Mouse (Mus musculus) hindbrain, postnatal 0 days (tissue): ENCODE measurements at regions not wholly inside any gene's neighbourhood (a gene's known extent, or its start where the extent isn't known, plus 50 kb on each side); places are given as distances from the start of the nearest gene placed in this dataset.
A peak's percentile ranks its signal among the peaks of the same experiment; 100 is the strongest.

Experiments used
- ATAC-seq: fragments of 200-750 bp; cut with Nextera tagmentation; 2 replicates; pipeline ENCODE4 v1.8.0; 2017; ENCODE audit warnings: mild to moderate bottlenecking, moderate TSS enrichment, moderate library complexity
- DNase-seq: peaks from one replicate; pipeline ENCODE4 v3.0.0-alpha.2; 2015; ENCODE audit warnings: low spot score
- H3K27ac ChIP-seq: fragments of 300-500 bp; sonication (generic); 2 replicates; pipeline ENCODE4 v1.5.1; 2014; ENCODE audit warnings: mild to moderate bottlenecking
- H3K27me3 ChIP-seq: fragments of 300-500 bp; sonication (generic); 2 replicates; pipeline ENCODE4 v1.6.1; 2014; ENCODE audit warnings: low read length, mixed read lengths; ENCODE audit not compliant: insufficient read depth
- H3K36me3 ChIP-seq: fragments of 300-500 bp; sonication (generic); 2 replicates; pipeline ENCODE4 v1.6.1; 2014; ENCODE audit warnings: low read length, mixed read lengths; ENCODE audit not compliant: insufficient read depth
- H3K4me1 ChIP-seq: fragments of 300-500 bp; sonication (generic); 2 replicates; pipeline ENCODE4 v1.6.1; 2014; ENCODE audit warnings: antibody characterized with exemption, low read length, mixed read lengths; ENCODE audit not compliant: insufficient read depth
- H3K4me2 ChIP-seq: fragments of 300-500 bp; sonication (generic); 2 replicates; pipeline ENCODE4 v1.6.1; 2014; ENCODE audit warnings: low read depth, mild to moderate bottlenecking, low read length, moderate library complexity, mixed read lengths
- H3K4me3 ChIP-seq: fragments of 300-500 bp; sonication (generic); 2 replicates; pipeline ENCODE4 v1.5.1; 2014; ENCODE audit warnings: low read length
- H3K9ac ChIP-seq: fragments of 300-500 bp; sonication (generic); replicated peaks from 2 replicates; pipeline ENCODE4 v1.6.1; 2014; ENCODE audit warnings: mild to moderate bottlenecking, low read length, moderate library complexity, mixed read lengths
- H3K9me3 ChIP-seq: fragments of 300-500 bp; sonication (generic); 2 replicates; pipeline ENCODE4 v1.6.1; 2016; ENCODE audit warnings: low read length, mixed read lengths
- CTCF ChIP-seq: IDR thresholded peaks from 2 replicates; pipeline ENCODE4 v1.5.1; 2016; ENCODE audit warnings: antibody characterized with exemption, control low read depth, low read depth
- WGBS: fragments of 180-500 bp; shearing (Covaris S2); extraction: QIAGEN DNeasy Blood & Tissue Kit; methylation state at CpG from one replicate; pipeline ENCODE4 v1.1.7; 2014; 5-methylcytosine and 5-hydroxymethylcytosine counted together

DNA sequence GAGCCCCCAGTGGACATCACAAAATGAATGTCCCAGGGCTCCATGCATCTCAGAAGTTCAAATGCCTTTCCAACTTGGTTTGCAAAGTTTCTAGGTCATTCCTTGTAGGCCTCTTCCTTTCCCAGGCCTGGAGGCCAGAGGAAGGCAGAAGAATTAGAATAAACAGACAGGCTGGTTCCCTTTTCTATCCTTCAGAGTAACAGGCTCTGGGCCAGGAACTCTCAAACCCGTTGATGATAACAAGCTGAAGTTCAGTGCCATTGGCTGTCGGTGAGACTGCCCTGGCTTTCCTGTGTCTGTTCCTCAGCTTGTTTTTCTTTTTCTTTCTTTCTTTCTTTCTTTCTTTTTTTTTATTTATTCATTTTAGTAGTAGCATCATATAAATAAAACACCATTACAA is 99.3 kb upstream of the Gm4791 start:
- Histone ChIP-seq H3K27ac (no peak overlapping the region), H3K4me3 (no peak overlapping the region), H3K9ac (no peak overlapping the region), H3K4me1 (no peaks in the 10 kb centered on the region; the same call in 1 of the 2 replicates), H3K27me3 (no peaks in the 10 kb centered on the region), H3K9me3 (no peaks in the 10 kb centered on the region), H3K4me2 (no peak overlapping the region), H3K36me3 (no peaks in the 10 kb centered on the region)
- 32% methylated on average over 2 of the region's 2 CpGs for WGBS
- ATAC-seq (no peak), DNase-seq (no peak)
- no peak for TF ChIP-seq CTCF

DNA sequence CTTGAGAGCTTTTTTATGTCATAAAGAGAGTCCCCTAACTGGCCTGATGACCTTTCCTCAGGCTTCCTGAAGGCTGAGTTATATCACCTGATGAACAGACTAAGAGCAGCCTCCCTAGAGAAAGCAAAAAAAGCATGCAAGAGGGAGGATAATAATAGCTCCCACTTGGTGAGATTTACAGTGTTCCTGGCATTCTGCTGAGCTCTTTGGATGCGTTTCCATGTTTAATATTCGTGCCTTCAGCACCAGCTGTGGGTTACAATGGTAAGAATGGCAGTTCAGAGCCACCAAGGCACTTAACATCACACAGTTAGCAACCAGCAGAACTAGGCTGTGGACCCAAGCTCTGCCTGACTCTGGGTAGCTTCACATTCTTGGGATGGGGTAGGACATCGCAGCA is 100.4 kb upstream of the Gm4791 start:
- ATAC-seq (no peak), DNase-seq (no peak)
- H3K27ac ChIP-seq: no peak overlapping the region
- no peak overlapping the region for H3K9ac ChIP-seq
- H3K4me1 ChIP-seq: no peaks in the 10 kb centered on the region; the same call in 1 of the 2 replicates
- H3K4me2 ChIP-seq: no peak overlapping the region
- no peak overlapping the region for H3K4me3 ChIP-seq
- WGBS: 47% methylated on average over 3 of the region's 3 CpGs
- no peaks in the 10 kb centered on the region for H3K27me3 ChIP-seq
- H3K36me3 ChIP-seq: no peaks in the 10 kb centered on the region
- TF ChIP-seq CTCF: no peak
- no peaks in the 10 kb centered on the region for H3K9me3 ChIP-seq

DNA sequence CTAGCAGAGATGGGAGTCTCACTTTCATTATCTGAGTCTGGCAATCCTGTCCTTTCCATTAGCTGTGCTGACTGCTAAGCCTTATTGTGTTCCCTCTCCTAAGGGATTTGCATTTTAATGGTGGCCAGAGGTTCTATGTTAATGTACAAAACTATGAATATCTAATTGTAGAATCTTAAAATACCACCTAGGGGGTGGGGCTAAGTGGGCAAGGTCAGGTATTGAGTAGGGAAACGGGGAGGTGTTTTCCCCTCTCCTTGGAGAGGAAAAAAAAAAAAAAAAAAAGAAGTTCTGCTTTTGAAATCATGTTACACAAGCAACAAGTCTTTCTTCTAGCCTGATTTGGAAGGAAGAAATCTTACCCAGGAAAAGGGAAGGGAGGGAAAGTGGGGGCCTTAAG is 106.7 kb upstream of the Gm4791 start:
- Histone ChIP-seq H3K36me3 (no peaks in the 10 kb centered on the region), H3K4me2 (no peak overlapping the region), H3K27me3 (no peaks in the 10 kb centered on the region), H3K4me1 (no peaks in the 10 kb centered on the region), H3K9me3 (no peaks in the 10 kb centered on the region), H3K27ac (no peak overlapping the region), H3K9ac (no peak overlapping the region), H3K4me3 (no peak overlapping the region)
- ATAC-seq: no peak
- TF ChIP-seq CTCF: no peak
- 65% methylated on average over 1 of the region's 1 CpGs for WGBS
- DNase-seq: no peak

DNA sequence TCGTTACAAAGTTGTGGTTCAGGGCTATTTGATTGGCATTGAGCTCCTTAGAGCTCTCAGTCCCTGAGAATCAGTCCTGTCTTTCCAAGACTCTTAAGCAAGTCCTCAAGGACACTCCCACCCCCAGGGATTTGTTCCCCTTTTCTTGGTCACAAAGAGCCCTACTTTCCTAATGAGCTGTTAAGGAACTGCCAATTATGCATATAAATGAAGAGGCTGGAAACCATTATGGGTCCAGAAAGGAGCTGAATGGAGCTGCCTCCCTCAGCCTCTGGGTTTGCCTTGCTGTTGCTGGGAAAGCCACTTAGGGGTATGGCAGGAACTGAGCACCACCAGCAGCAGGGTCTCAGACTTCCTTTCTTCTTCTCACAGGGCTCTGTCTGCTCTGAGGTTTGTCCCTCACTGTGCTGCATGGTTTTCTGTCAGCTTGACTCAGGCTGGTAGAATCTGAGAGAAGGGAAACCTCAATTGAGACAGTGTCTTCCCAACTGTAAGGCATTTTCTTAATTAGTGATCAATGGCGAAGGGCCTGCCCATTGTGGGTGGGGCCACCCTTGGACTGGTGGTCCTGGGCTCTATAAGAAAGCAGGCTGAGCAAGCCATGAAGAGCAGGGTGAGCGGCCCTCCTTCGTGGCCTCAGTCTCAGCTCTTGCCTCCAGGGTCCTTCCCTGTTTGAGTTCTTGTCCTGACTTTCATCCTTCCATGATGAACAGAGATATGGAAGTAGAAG is 108.4 kb upstream of the Gm4791 start:
- no peak overlapping the region for H3K4me3 ChIP-seq
- no peak overlapping the region for H3K27ac ChIP-seq
- H3K9ac ChIP-seq: no peak overlapping the region
- no peaks in the 10 kb centered on the region for H3K27me3 ChIP-seq
- DNase-seq: peak; percentile 23
- no peak overlapping the region for H3K4me2 ChIP-seq
- WGBS: 77% methylated on average over 4 of the region's 4 CpGs
- TF ChIP-seq CTCF: no peak
- ATAC-seq: no peak
- H3K9me3 ChIP-seq: no peaks in the 10 kb centered on the region
- H3K4me1 ChIP-seq: no peaks in the 10 kb centered on the region
- H3K36me3 ChIP-seq: no peaks in the 10 kb centered on the region

DNA sequence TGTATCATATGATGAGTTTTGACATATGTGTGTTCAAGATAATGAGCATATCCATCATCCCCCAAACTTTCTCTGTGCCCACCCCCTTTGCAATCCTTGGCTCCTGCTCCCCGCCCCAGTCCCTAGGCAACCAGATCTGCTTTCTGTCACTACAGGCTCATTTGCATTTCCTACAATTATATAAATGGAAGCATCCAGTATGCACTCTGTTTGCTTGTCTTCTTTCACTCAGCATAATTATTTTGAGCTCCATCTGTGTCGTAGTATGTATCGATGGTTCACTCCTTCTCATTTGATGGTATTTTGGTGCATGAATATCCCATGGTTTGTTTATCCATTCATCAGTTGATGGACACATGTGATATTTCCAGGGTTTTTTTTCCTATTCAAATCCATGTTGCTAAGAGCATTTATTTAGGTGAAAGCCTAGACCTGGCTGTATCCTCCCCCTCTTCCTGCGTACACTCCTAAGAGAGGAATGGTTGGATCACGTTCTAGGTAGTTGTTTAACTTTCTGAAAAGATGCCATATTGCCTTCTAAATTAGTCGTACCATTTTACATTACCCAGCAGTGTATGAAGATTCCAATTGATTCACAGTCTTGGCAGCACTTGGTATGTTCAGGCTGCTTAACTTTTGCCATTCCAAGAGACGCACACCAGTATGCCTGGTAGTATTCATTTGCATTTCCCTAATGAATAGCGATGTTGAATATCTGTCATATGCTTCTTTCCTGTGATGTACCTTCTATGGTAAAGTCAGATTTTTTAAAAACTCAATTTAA is 127.1 kb upstream of the Gm4791 start:
- H3K4me2 ChIP-seq: no peak overlapping the region
- DNase-seq (no peak), ATAC-seq (no peak)
- no peaks in the 10 kb centered on the region for H3K27me3 ChIP-seq
- H3K36me3 ChIP-seq: no peaks in the 10 kb centered on the region
- no peak overlapping the region for H3K27ac ChIP-seq
- H3K9me3 ChIP-seq: no peaks in the 10 kb centered on the region
- H3K9ac ChIP-seq: no peak overlapping the region
- no peak overlapping the region for H3K4me3 ChIP-seq
- no peaks in the 10 kb centered on the region for H3K4me1 ChIP-seq
- WGBS: 51% methylated on average over 8 of the region's 8 CpGs
- no peak for TF ChIP-seq CTCF

DNA sequence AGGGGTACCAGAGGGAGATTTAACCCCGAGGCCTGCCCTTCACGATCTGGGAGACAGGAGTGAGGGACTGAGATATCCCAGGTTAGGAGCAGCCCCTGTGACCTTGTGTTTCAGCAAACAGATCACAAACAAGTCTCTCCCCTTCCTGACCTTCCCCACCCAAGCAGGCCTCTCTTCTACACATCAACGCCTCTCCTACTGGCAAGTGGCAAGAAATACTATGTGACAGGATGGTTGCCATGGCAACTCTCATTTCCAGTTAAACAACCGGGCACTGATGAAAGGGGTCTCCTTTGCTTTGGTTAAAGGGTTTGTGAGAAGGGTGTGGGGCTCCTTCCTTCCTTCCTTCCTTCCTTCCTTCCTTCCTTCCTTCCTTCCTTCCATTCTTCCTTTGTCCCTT is 134.6 kb upstream of the Gm4791 start:
- H3K4me2 ChIP-seq: no peak overlapping the region
- no peaks in the 10 kb centered on the region for H3K27me3 ChIP-seq
- 16% methylated on average over 4 of the region's 4 CpGs for WGBS
- H3K27ac ChIP-seq: no peak overlapping the region
- H3K9ac ChIP-seq: no peak overlapping the region
- H3K4me3 ChIP-seq: no peak overlapping the region
- peak; percentile 77; the same call in 1 of the 2 replicates for ATAC-seq
- TF ChIP-seq CTCF: peak; percentile 17; the same call in 1 of the 2 replicates
- no peaks in the 10 kb centered on the region for H3K36me3 ChIP-seq
- peak; percentile 84 for DNase-seq
- H3K4me1 ChIP-seq: no peaks in the 10 kb centered on the region
- H3K9me3 ChIP-seq: no peaks in the 10 kb centered on the region

DNA sequence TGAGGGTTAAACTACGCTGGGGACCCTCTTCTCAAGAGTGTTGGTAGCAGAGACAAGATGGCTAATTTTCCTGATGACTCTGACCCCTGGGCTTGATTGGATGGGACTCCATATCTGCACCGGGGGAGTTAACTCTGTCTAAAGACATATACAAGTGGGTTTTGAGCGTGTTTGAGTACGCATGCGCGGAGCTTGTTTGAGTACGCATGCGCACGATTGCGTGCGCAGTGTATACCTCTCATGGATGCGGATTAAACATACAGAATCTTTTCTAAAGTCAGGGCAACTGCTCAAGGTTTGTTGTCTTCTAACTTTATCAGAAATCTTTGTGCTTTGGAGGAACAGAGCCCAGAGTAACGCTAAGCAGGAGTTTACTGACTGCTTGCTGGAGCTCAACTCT is 146.8 kb upstream of the Gm4791 start:
- Histone ChIP-seq H3K27me3 (no peaks in the 10 kb centered on the region), H3K36me3 (no peaks in the 10 kb centered on the region), H3K9me3 (no peaks in the 10 kb centered on the region), H3K4me2 (no peak overlapping the region), H3K27ac (no peak overlapping the region), H3K9ac (no peak overlapping the region), H3K4me3 (no peak overlapping the region), H3K4me1 (no peaks in the 10 kb centered on the region)
- ATAC-seq (no peak), DNase-seq (no peak)
- TF ChIP-seq CTCF: no peak
- 93% methylated on average over 13 of the region's 13 CpGs for WGBS
